Mouse (Mus musculus) colon, adult 2 months (tissue): ENCODE results near the gene Ndel1. TPM values are rescaled to one million over a fixed set of nuclear protein-coding genes. Genes with fewer than 3 reads are reported as not detected.

Experiments
- polyA plus RNA-seq: library from polyadenylated mRNA; depleted of rRNA; stranded (reverse); fragments of >200 nt; gene quantifications from 2 replicates; pipeline ENCODE4 v1.2.3, GENCODE M21; 2012; rRNA removed

Ndel1 gene
- polyA plus RNA-seq: 83.7 and 84.2 TPM in 2 replicates

DNA sequence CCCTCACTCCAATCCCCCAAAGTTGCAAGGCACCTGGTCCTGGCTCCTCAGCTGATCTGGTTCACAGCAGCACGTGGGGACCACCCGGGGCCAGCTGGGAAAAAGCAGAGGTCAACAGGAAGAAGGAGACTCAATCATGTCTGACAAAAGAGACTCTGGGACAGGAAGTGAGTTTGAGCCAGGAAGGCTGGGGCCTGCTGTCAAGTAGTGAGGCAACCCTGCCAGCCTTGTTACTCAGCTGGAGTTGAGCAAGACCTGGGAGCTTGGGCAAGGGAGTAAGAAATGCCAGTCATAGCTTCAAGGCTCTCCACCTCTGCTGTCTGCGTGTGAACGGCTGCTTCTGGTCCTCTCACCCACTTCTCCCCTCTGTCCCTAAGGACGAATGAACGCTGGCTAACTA is at the start of gene Ndel1:
Gene Ndel1, minus strand, starts transcription at position 111 of the 400 bp plus-strand sequence.

DNA sequence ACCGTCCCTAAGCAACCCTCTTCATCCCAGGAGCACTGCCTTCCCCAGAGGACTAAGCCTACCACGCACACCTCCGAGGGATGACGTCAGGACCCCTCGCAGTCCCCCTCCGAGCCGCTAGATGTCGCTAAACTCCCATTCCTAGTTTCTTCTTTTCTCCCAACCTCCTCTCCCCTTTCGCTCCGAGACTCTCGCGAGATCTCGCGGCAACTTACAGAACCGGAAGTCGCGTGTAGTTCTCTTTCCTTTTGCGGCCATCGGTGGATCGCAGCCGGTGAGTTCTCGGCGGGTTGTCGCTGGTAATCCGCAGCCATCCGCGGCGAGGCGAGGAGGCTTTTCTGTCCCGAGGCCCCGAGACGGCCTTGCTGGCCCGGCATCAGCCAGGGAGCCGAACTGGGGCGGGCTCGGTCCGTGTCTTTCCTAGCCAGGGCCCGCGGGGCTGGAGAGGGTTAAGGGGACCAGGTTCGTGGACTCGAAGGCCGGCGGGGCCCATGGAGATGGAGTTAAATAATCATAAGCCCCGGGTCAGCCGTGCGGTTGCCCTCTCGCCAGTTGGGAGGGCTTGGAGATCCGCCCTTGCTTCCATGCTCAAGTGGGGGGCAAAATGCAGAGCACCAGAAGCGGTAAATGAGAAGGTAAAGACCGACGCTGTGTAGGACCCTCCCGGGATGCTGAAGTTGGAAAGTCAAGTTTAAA is 29.8 kb upstream of the Ndel1 start, which contains the start of gene Rpl26:
Gene Rpl26, plus strand, starts transcription at position 233 of the 696 bp plus-strand sequence.

DNA sequence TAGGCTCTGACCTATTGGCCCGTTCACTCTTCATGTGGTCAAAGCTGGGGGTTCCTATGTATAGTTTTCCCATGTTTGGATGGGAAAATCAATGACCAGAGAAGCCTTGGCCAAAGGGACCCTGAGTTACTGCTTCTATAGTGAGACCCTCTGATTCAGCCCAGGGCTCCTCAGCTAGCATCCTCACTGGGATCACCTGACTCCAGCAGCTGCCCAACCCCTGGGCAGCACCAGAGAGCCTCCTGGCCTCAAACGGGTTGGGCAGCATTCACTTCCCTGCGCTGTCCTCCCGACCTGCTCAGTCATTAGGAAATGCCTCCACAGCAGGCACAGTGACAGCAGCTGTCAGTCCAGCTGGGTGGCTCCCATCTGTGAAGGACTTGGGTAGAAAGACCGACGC is 16.6 kb upstream of the Ndel1 start, which contains the start of gene Rnf222:
Gene Rnf222, plus strand, starts transcription at position 301 of the 400 bp plus-strand sequence.

Other genes starting within 250 kb of the Ndel1 start
- 8.1 and 9.0 TPM in 2 replicates for gene Myh10, start 180.3 kb downstream of the Ndel1 start, polyA plus RNA-seq
- not detected in 2 replicates for gene Rnf222, start 16.7 kb upstream of the Ndel1 start, polyA plus RNA-seq
- 462 and 604 TPM in 2 replicates for gene Rpl26, start 29.7 kb upstream of the Ndel1 start, polyA plus RNA-seq
- gene Odf4, start 55.2 kb upstream of the Ndel1 start, polyA plus RNA-seq: not detected in 2 replicates
- 14.3 and 24.5 TPM in 2 replicates for gene Arhgef15, start 85.6 kb upstream of the Ndel1 start, polyA plus RNA-seq
- gene Slc25a35, start 96.3 kb upstream of the Ndel1 start, polyA plus RNA-seq: 81.4 and 94.7 TPM in 2 replicates
- gene Rangrf, start 103.3 kb upstream of the Ndel1 start, polyA plus RNA-seq: 48.9 and 61.1 TPM in 2 replicates
- 12.3 and 13.5 TPM in 2 replicates for gene Pfas, start 136.6 kb upstream of the Ndel1 start, polyA plus RNA-seq
- 30.8 and 33.6 TPM in 2 replicates for gene Ctc1, start 144.1 kb upstream of the Ndel1 start, polyA plus RNA-seq
- gene Aurkb, start 173.8 kb upstream of the Ndel1 start, polyA plus RNA-seq: 44.7 and 44.9 TPM in 2 replicates
- gene Borcs6, start 187.9 kb upstream of the Ndel1 start, polyA plus RNA-seq: 34.7 and 36.8 TPM in 2 replicates
- 33.1 and 44.6 TPM in 2 replicates for gene Tmem107, start 198.9 kb upstream of the Ndel1 start, polyA plus RNA-seq
- 93.8 and 112 TPM in 2 replicates for gene Vamp2, start 216.6 kb upstream of the Ndel1 start, polyA plus RNA-seq
- 16.4 and 21.2 TPM in 2 replicates for gene Per1, start 223.4 kb upstream of the Ndel1 start, polyA plus RNA-seq
- gene Hes7, start 248.5 kb upstream of the Ndel1 start, polyA plus RNA-seq: 0.70 and 1.1 TPM in 2 replicates